Mouse (Mus musculus) lung, embryonic 16.5 days (tissue): ENCODE results near the gene Mucl2. TPM values are rescaled to one million over a fixed set of nuclear protein-coding genes. Genes with fewer than 3 reads are reported as not detected.
"Not testable (repeated sequence)": the region's sequence is repeated elsewhere in the genome, so short reads cannot be mapped to it uniquely, and the experiment has no call there.

Source experiments
- ATAC-seq: fragments of 200-750 bp; cut with Nextera tagmentation; 2 replicates; pipeline ENCODE4 v1.8.0; 2017; ENCODE audit warnings: low read depth, mild to moderate bottlenecking, moderate library complexity
- H3K27ac ChIP-seq: fragments of 300-500 bp; sonication (generic); 2 replicates; pipeline ENCODE4 v1.5.1; 2014; ENCODE audit warnings: mild to moderate bottlenecking, control low read depth, low read length
- H3K27me3 ChIP-seq: fragments of 300-500 bp; sonication (generic); 2 replicates; pipeline ENCODE4 v1.6.1; 2014; ENCODE audit warnings: low read depth, low read length, mixed read lengths; ENCODE audit not compliant: control insufficient read depth, insufficient read depth
- H3K36me3 ChIP-seq: fragments of 300-500 bp; sonication (generic); 2 replicates; pipeline ENCODE4 v1.6.1; 2014; ENCODE audit warnings: low read length; ENCODE audit not compliant: control insufficient read depth, insufficient read depth
- H3K4me1 ChIP-seq: fragments of 300-500 bp; sonication (generic); replicated peaks from 2 replicates; pipeline ENCODE4 v1.6.1; 2014; ENCODE audit warnings: low read length, mixed read lengths; ENCODE audit not compliant: control insufficient read depth, insufficient read depth
- H3K4me2 ChIP-seq: fragments of 300-500 bp; sonication (generic); 2 replicates; pipeline ENCODE4 v1.6.1; 2014; ENCODE audit warnings: low read depth, low read length, control low read depth
- H3K4me3 ChIP-seq: fragments of 300-500 bp; sonication (generic); 2 replicates; pipeline ENCODE4 v1.5.1; 2014; ENCODE audit warnings: mild to moderate bottlenecking, low read length, control low read depth
- H3K9ac ChIP-seq: fragments of 300-500 bp; sonication (generic); 2 replicates; pipeline ENCODE4 v1.6.1; 2014; ENCODE audit warnings: low read length, control low read depth
- H3K9me3 ChIP-seq: fragments of 300-500 bp; sonication (generic); 2 replicates; pipeline ENCODE4 v1.6.1; 2016; ENCODE audit warnings: low read length; ENCODE audit not compliant: control insufficient read depth
- WGBS: fragments of 180-500 bp; shearing (Covaris S2); extraction: QIAGEN DNeasy Blood & Tissue Kit; methylation state at CpG from one replicate; pipeline ENCODE4 v1.1.7; 2014; 5-methylcytosine and 5-hydroxymethylcytosine counted together
- microRNA-seq: library from miRNA; unstranded; fragments of <30 nt; microRNA quantifications from one replicate; pipeline ENCODE4, GENCODE M21; 2016
- polyA plus RNA-seq: library from polyadenylated mRNA; unstranded; fragments of >200 nt; fragmentation: Nextera tagmentation; extraction: Ambion mirVana; gene quantifications from 2 replicates; pipeline ENCODE4 v1.2.1, GENCODE M21; 2015

The Mucl2 gene
- not detected in 2 replicates for polyA plus RNA-seq

- Histone ChIP-seq H3K9ac (no peak within 1 kb of the TSS), H3K27me3 (no peaks in the 10 kb centered on the region), H3K27ac (no peak within 1 kb of the TSS), H3K4me3 (no peak within 1 kb of the TSS), H3K4me2 (no peak within 1 kb of the TSS), H3K36me3 (no peaks in the 10 kb centered on the region), H3K4me1 (no peaks in the 10 kb centered on the region), H3K9me3 (no peaks in the 10 kb centered on the region)
- no peak for ATAC-seq
- whole genome bisulfite sequencing, result 78% methylated on average over 1 of the region's 1 CpGs
Observed at GRCm38 (mm10) chr15:103899212-103899611, at the start of gene Mucl2. Mucl2 (minus strand) TSS chr15:103899312.

- not testable (repeated sequence) for H3K27me3 ChIP-seq, H3K9me3 ChIP-seq, H3K27ac ChIP-seq, H3K4me3 ChIP-seq, H3K4me2 ChIP-seq, H3K36me3 ChIP-seq, H3K9ac ChIP-seq, H3K4me1 ChIP-seq, ATAC-seq
- WGBS, result 41% methylated on average over 1 of the region's 1 CpGs
Observed at GRCm38 (mm10) chr15:103913061-103913460, 13.9 kb upstream of the Mucl2 start.

Small RNAs within 50 kb of the gene (microRNA-seq; reads per million reads assigned to microRNA genes)
- gene Gm22852, result not detected

Other genes with a start within 250 kb of the Mucl2 start
- gene Mucl1, start 143.8 kb downstream of the Mucl2 start, polyA plus RNA-seq, result not detected in 2 replicates